Mouse (Mus musculus): ENCODE results near the gene Cdh23.

Cdh23 gene

DNA sequence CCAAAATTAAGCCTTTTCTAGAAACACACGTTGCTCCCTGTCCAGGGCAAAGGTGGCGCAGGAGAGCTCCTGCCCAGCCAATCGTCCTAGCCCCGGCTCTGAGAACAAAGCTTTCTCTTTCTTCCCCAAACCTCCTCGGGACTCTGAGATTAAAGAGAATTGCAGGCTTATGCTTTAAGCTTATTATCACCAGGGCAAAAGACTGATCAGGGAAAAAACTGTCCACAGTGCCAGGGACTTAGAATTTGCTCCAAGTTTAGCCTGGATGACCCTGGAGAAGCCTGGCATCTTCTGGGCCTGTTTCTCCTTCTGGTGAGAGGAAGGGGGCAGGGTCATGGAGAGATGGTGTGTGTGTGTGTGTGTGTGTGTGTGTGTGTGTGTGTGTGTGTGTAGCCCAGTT, 434.8 kb downstream of the Cdh23 start:
- no peak for DNase-seq (ENCODE audit: low spot score in 2 of 2)

DNA sequence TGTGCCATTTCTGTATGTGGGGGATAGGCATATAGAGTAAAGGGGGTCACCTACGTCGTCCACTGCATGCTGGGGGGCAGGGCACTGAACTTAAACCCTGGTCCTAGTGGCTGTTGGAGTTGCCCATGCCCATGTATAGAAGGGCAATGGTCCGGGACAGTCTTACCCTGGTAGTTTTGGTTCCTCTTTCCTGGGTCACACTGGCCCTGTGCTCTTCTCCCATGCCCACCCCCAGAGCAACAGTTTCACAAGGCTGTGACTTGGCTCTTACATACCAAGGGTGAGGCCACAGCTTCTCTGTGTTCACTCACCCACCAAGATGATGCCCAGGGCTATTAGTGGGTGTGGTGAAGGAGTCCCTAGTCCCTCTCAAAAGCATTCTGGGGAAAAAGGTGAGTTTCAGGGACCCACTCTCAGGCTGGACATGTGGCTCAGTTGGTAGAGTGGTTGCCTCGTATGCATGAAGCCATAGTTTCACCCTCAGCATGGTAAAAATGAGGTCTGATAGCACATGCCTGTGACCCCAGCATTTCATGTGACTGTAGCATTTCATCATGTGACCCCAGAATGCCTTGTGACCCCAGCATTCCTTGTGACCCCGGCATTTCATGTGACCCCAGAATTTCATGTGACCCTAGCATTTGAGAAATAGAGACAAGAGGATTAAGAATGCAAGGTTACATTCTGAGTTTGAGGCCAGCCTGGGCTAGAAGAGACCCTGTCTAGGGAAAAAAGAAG, 435.6 kb downstream of the Cdh23 start:
- no peak for DNase-seq (ENCODE audit: low spot score in 2 of 2)

DNA sequence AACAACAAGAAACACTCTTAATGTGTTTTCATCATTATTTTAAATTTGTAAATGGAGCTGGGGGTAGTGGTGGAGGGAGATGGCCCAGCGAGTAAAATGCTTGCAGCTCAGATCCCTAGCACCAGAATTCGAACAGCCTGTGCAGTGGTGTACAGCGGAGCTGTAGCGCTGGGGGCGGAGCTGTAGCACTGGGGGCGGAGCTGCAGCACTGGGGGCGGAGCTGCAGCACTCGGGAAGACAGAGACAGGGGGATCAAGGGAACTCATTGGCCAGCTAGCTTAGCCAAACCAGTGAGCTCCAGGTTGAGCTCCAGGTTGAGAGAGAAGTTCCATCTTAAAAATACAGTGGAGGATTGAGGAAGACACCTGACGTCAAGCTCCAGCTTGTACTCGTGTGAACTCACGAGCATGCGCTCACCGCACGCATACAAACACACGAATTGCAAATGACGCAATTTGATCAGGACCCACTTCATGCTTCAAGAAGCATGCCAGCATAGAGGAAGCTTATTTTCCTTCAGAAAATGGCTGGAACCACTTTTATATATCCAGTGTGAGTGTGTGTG, 438.9 kb downstream of the Cdh23 start:
- DNase-seq (ENCODE audit: low spot score in 2 of 2), result no peak

DNA sequence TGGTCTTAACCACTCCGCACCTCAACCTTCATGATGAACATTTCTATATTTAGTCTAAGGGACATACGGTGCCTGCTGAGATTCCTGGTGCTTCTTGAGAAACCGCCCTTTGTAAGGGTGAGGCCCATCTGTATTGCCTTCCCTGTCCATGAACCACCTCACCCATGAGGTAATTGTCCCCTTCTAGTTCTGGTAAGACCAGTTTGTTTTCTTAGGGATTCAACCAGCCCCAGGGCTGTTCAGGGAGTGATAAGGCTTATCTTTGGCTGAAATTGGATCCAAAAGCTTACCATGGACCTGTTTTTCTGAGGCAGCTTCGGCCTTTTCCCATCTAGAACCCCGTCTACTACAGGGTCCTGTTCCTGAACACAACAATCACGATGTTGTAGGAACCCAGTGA, 440.2 kb downstream of the Cdh23 start:
- DNase-seq (ENCODE audit: low spot score in 2 of 2), result no peak
